Mouse (Mus musculus) mouse embryonic stem cell (cell line): ENCODE data around the gene Zranb1.

ENCODE experiments used
- in situ Hi-C, 2 experiments: fragments of 300-500 bp; cut with MboI; formaldehyde crosslinking; loops; 1 replicate in 1 of 2; 3 replicates in 1 of 2; pipeline ENCODE4 v1.14.3; 2019 to 2020; ENCODE audit warnings: low sequenced_read_pairs in 2 of 2, low pct_unique_long_range_greater_than_20kb in 1 of 2, mixed read lengths in 1 of 2; ENCODE audit not compliant: unreplicated experiment in 1 of 2

Zranb1 gene

DNA sequence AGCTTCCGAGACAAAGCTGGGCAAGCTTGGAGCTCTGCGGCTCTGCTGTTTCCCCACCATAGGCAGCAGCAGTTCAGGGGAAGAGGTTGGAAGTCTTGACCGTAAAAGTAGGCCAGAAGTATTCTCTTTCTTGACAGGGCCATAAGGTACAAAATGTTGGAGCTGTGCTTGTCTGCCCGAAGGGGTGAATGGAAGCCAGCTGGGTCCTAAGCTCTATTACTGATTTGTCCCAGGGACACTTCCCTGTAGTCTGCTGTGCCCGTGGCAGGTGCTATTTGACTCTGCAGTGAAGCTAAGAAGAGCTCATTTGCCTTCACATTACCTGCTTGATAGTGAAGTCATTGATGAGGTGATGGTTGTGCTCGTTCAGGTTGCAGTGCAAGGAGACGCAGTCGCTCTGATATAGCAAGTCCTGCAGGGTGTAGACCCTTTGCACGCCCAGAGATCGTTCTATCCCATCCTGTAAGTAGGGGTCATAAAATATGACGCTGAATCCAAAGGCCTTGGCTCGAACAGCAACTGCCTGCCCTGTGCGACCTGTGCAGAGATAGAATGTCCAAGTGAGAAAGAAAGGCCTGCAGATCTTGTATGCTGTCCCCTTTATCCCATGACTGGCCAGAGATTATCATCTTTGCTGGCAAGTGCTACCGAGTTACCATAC, 60.4 kb downstream of the Zranb1 start:
- in situ Hi-C loops: no loop called here

- in situ Hi-C loops: no loop called here
Observed at GRCm38 (mm10) chr7:132992967-132993615, 62.1 kb downstream of the Zranb1 start.

- in situ Hi-C loops: no loop called here
Observed at GRCm38 (mm10) chr7:132994120-132994519, 63.2 kb downstream of the Zranb1 start.

DNA sequence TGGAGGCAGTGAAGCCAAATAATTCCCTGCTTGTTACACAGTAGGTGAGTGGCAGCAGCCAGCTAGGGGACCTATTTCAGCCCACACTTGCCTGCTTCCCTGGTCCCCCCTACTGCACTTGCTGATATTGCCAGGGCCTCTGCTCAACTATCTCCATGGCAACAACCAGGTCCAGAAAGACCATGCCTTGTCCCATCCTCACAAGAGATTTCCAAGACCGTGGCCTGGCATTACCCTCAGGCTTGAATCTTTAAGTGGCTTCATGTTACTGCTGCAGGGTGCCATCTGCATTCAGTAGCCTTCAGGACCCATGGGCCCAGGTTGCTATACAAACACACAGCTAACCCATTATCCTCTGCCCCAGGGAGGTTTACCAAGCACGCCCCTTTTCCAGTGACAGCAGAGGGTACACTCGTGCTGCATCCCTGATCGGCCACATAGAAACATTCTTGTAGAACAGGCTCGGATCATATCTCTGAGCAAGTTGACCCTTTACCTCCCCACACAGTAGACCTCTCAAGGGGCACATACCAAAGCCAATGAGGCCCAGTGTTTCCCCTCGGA, 63.8 kb downstream of the Zranb1 start:
- in situ Hi-C loops: no loop called here

DNA sequence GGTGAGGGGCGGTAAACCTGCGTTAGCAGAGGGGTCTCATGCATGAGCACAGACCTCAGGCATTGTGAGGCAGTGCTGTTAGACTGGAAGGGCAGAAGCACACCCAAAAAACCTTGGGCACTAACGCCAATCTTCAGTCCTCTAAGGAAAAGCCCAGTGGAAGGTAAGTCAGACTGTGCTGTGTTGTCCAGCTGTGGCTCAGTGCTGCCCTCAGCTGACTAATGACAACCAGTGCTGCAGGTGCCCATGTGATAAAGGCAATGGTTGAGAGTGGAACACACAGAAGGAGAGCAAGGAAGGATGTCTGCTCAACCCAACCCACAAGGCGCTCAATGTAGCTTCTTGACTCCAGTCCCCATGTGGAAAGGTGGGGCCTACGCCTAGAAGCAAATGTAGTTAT, 65.4 kb downstream of the Zranb1 start:
- in situ Hi-C loops: no loop called here

DNA sequence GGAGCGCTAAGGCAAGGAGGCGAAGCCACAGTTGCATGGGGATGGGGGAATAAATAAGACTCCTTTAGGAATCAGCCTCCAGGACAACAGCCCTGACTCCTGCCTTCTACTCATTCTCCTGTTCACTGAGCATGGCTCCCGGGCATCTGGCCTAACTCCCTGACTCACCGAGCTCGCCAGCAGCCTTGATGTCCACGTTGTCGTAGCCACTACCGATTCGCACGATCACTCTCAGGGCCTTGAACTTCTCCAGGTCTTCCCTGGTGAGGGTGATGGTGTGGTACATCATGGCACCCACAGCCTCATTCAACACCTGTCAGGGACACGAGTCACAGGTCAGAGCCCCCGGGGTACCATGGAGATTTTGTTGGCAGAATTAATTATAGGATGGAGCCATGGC, 67.7 kb downstream of the Zranb1 start:
- in situ Hi-C loops: no loop called here

DNA sequence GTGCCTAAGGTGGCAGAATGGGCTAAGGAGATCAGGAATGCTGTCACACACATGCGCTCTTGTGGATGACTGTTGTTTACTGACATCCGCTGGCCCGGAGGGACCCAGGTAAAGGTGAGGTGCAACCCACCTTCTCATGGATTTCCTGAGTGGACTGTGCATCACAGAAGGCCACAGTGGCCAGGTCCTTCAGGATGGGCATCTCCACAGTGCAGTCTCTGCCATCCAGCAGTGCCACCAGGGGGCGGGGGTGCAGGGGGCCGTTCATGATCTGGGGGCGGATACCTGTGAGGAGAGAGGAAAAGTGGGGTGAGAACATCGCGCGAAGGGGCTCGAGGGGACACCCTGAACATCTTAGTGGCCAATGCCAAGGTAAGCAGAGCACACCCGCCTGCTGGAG, 68.1 kb downstream of the Zranb1 start:
- in situ Hi-C loops: no loop called here

GRCm38 (mm10) chr7:133001388-133001787, 70.4 kb downstream of the Zranb1 start:
- in situ Hi-C loops: no loop called here

DNA sequence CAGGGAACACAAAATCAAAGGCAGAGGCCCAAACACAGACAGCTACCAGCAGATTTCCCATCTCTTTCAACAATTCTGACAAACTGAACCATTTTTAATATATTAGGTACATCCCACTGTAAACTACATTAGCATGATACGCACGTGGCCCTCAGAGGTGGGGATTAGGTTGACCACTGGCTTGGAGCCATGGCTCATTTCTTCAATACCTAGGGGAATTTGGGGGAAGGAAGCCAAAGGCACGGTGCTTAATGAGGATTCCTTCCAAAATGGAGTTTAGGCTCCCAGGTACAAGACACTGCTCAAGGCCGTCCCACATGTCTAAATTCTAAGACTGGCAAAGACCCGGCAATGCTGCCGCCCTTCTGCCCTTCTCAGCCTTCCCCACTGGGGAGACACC, 71.3 kb downstream of the Zranb1 start:
- in situ Hi-C loops: no loop called here

GRCm38 (mm10) chr7:133003421-133003820, 72.5 kb downstream of the Zranb1 start:
- in situ Hi-C loops: no loop called here

DNA sequence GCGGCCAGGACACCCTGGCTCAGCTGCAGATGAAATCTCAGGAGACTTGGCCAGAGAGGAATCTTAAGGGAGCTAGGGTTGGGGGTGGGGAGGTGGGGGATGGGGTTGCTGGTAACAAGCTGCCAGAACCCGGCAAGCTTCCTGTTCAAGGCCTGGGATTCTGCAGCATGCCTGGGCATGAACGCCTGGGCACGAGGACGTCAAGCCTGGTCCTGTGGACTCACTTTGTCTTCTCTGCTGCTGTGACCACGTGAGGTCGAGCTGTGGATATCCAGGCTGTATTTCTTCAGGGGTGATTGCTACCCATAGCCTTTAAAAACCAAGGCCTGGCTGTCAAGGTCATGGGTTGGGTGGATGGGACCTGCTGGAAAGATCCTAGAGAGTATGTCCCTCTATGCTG, 74.8 kb downstream of the Zranb1 start:
- in situ Hi-C loops: no loop called here

DNA sequence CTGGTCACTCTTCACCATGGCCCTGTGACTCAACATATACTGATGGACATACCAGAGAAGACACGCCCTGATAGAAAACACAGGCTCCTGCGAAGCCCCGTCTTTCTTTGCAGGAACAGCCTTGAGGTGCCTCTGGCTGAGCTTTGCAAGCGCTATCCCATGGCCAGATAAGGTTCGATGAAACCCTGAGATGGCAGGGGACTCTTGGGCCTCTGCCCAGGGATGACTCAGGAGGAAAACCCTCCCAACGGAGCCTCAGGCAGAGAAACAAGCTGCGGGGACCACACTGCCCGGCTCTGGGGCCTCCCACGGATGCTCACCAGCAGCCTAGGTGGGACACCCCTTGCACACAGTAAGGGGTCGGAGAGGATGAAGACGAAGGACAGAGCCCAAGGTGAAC, 76.4 kb downstream of the Zranb1 start:
- in situ Hi-C loops: no loop called here

DNA sequence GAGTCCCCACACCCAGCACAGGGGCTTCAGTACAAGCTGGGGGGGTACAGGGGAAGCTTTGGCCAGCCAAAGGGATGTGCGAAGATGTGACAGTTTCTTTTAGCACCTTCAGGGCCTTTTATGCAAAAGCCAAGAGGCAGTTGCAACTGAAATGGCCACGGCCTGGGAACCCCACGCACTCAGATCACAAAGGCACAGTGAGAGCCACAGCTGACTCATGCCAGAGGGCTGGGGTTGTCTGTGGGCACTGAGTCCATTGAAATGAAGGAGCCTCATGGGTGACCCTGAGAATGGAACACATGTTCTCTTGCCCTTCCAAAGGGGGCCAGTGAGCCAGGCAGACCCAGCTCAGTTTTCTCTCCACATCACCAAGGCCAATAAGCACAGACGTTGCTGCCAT, 77.7 kb downstream of the Zranb1 start:
- in situ Hi-C loops: no loop called here

DNA sequence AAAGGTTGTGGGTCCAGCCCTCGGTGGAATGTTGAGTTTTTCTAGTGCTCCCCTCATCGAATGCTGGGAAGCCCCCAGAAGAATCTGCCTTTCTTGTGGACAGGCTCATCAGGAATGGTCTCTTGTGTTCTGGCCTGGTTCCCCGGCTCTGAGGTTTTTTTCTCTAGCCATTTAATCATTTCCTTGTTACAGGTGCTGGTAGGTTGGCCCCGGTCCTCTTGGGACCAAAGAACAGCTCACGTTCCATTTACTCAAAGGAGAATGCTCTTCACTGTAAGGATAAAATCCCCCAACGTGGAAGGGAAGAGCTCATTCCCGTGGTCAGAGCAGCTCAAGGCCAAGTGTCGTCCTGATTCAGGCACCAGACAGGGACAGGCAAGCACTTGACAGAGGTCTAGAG, 78.7 kb downstream of the Zranb1 start:
- in situ Hi-C loops: no loop called here

DNA sequence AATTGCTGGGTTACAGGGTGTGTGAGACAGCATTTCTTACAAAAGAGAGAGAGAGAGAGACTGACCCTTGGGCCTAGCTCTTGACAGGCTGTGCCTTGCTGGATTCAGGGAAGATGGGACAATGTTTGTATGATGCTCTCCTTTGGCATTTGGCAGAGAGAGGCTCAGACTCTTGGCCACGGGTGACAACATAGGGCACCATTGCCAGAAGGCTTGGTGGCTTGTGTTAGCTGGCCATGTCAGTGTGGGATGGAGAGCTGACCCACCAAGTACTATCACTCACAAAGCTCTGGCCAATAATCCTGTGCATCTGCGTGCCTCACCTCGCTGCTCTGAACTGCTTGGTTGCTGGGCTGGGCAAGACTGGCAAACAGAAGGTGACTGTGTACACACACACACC, 79.5 kb downstream of the Zranb1 start:
- in situ Hi-C loops: no loop called here

DNA sequence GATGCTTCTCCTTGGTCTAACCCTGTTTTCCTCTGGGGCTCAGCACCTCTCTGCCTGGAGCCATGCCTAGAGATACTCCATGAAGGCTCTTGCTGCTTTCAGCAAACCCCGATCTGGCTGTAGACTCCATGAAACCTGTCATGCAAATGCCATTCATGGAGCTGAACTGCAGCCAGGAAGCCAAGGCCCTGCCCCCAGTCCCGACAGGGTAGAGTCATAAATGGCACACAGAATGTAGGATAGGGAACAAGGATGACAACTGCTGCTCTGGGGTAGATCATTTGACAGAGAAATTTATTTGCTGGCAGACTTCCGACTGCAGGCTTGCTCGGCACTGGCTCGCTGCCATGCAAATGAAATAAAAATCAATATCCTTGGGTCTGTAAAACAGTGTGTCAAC, 80.2 kb downstream of the Zranb1 start:
- in situ Hi-C loops: no loop called here

DNA sequence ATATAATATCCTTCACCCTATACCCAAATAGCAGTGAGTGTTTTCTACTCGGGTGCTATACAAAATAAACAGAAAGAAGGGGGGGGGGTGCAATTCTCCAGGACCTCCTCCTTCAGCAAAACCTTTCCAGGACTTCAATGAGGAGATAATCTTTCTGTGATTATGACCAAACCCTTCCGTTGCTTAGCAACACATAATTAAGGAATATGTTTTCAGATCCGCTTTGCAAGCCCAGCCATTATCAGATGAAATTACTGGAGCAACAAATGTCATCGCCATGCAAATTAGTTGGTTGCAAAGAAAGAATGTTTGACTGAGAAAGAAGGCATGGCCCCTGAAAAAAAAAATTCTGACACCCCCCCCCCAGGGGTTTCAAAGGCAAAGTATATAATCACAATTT, 80.7 kb downstream of the Zranb1 start:
- in situ Hi-C loops: no loop called here

DNA sequence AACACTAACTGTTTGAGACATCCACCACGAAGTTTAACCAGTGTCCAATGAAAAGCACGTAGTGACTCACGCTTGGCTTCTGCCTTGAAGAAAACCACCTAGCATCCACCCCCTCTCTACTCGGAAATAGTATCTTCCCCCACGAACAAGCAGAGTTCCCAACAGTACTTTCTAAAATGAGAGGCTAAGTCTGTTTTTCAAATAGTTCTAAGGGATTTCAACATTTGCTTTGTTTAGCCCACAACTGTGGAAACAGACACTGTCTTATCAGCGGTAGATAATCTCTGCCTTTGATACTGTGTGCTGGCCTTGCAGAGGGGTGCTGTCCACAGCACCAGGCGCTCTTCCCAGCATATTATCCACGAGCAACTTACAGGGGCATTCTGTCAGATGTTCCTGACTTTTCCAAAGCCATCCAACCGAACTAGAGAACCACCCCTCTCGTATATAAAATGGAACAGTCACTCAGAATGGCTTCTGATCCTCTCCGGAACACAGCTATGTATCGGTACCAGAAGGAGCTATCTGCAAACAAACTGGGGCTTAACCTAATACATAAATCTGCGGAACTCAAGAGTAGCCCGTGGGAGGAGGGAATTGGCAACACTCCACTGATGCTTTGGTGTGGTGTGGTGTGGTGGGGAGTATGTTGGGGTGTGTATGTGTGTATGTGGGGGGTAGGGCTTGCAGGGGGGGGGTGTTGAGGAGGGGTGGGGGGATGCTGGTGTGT, 81.9 kb downstream of the Zranb1 start:
- in situ Hi-C loops: no loop called here

GRCm38 (mm10) chr7:133013923-133014322, 83.0 kb downstream of the Zranb1 start:
- in situ Hi-C loops: no loop called here

DNA sequence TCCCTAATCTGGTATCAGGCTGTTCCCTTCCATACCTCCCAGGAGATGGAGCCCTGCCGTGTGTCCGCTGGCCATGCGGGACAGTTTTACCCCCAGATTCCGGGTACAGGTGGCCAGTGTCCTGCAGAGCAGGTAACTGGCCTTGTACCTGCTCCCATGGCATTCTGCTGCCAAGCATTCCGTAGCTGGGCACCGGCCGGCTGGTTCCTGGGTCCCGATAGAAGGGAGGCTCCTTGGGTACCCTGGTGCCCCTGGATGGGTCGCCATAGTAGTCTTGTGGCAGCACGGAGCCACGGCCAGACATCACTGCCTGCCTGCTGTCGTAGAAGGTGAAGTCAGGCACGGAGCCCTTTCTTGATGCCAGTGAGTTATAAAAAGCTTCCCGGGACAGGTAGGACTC, 83.7 kb downstream of the Zranb1 start:
- in situ Hi-C loops: no loop called here
